Mouse (Mus musculus): Measurements from ENCODE around the gene Zfp568. TPM values are rescaled to one million over a fixed set of nuclear protein-coding genes. Genes with fewer than 3 reads are reported as not detected.

The Zfp568 gene
- total RNA-seq, 1 experiment from 2014 or later: 27.2 TPM

- ATAC-seq (replicated peaks; ENCODE audit: low read depth, poor library complexity, severe bottlenecking): no peak
Observed at GRCm38 (mm10) chr7:30034331-30034730, 50.6 kb downstream of the Zfp568 start.

- ATAC-seq (replicated peaks; ENCODE audit: low read depth, poor library complexity, severe bottlenecking): no peak
Observed at GRCm38 (mm10) chr7:30044354-30044753, 60.6 kb downstream of the Zfp568 start.

GRCm38 (mm10) chr7:30048126-30048525, 64.4 kb downstream of the Zfp568 start:
- no peak for ATAC-seq (replicated peaks; ENCODE audit: low read depth, poor library complexity, severe bottlenecking)

- ATAC-seq (replicated peaks; ENCODE audit: low read depth, poor library complexity, severe bottlenecking): peak; percentile 100
Observed at GRCm38 (mm10) chr7:30050882-30051548, 67.3 kb downstream of the Zfp568 start, which contains the start of gene Zfp14. TSS of gene Zfp14 (minus strand) at chr7:30051380.

- ATAC-seq (replicated peaks; ENCODE audit: low read depth, poor library complexity, severe bottlenecking): no peak
Observed at GRCm38 (mm10) chr7:30053591-30053990, 69.8 kb downstream of the Zfp568 start.

GRCm38 (mm10) chr7:30060341-30060740, 76.6 kb downstream of the Zfp568 start:
- ATAC-seq (replicated peaks; ENCODE audit: low read depth, poor library complexity, severe bottlenecking): no peak

- ATAC-seq (replicated peaks; ENCODE audit: low read depth, poor library complexity, severe bottlenecking): 0 out of 2 replicates have a peak, but pooled peaks have one; percentile 42
Observed at GRCm38 (mm10) chr7:30062478-30062877, 78.7 kb downstream of the Zfp568 start.

- no peak for ATAC-seq (replicated peaks; ENCODE audit: low read depth, poor library complexity, severe bottlenecking)
Observed at GRCm38 (mm10) chr7:30064622-30065021, 80.9 kb downstream of the Zfp568 start.

- peak; percentile 96 for ATAC-seq (replicated peaks; ENCODE audit: low read depth, poor library complexity, severe bottlenecking)
Observed at GRCm38 (mm10) chr7:30072146-30073028, 88.6 kb downstream of the Zfp568 start, which contains the start of gene Zfp82. TSS of gene Zfp82 (minus strand) at chr7:30072900.

Other genes starting within 250 kb of the Zfp568 start
- 22.0 and 26.1 TPM in 2 replicates for gene Zfp84, start 215.4 kb upstream of the Zfp568 start, total RNA-seq (2017)
- gene Zfp30, start 200.0 kb upstream of the Zfp568 start, total RNA-seq (2017): 2.4 TPM in 1 of 2 replicates, not detected in the other
- gene Zfp790, start 167.8 kb upstream of the Zfp568 start, total RNA-seq (2017): 7.8 and 13.8 TPM in 2 replicates
- gene Zfp940, start 130.3 kb upstream of the Zfp568 start, total RNA-seq (2017): 5.4 and 8.4 TPM in 2 replicates
- gene Zfp420, start 124.0 kb upstream of the Zfp568 start, total RNA-seq (2017): 4.0 and 4.2 TPM in 2 replicates
- gene Zfp27, start 77.4 kb upstream of the Zfp568 start, total RNA-seq (2017): 11.6 and 14.1 TPM in 2 replicates
- 1.2 and 3.8 TPM in 2 replicates for gene Zfp383, start 75.7 kb upstream of the Zfp568 start, total RNA-seq (2017)
- gene Zfp74, start 29.9 kb upstream of the Zfp568 start, total RNA-seq (2017): 9.2 and 10.4 TPM in 2 replicates
- gene Zfp14, start 67.4 kb downstream of the Zfp568 start, total RNA-seq (2017): 0.82 and 2.9 TPM in 2 replicates
- 3.1 and 6.7 TPM in 2 replicates for gene Zfp82, start 88.9 kb downstream of the Zfp568 start, total RNA-seq (2017)
- gene Gm26920, start 106.5 kb downstream of the Zfp568 start, total RNA-seq (2017): 0.10 TPM in 1 of 2 replicates, not detected in the other
- 5.0 and 6.2 TPM in 2 replicates for gene Zfp566, start 106.6 kb downstream of the Zfp568 start, total RNA-seq (2017)
- 33.5 and 37.5 TPM in 2 replicates for gene Zfp260, start 110.8 kb downstream of the Zfp568 start, total RNA-seq (2017)
- gene Zfp382, start 138.0 kb downstream of the Zfp568 start, total RNA-seq (2017): 5.1 and 6.8 TPM in 2 replicates
- 113 and 122 TPM in 2 replicates for gene Zfp146, start 185.8 kb downstream of the Zfp568 start, total RNA-seq (2017)
- gene Cox7a1, start 200.2 kb downstream of the Zfp568 start, total RNA-seq (2017): not detected in 2 replicates
- gene Capns1, start 214.9 kb downstream of the Zfp568 start, total RNA-seq (2017): 116 and 136 TPM in 2 replicates
- 37.3 and 65.1 TPM in 2 replicates for gene Polr2i, start 248.0 kb downstream of the Zfp568 start, total RNA-seq (2017)
- gene Tbcb, start 248.3 kb downstream of the Zfp568 start, total RNA-seq (2017): 40.5 TPM in 2 replicates

All from common myeloid progenitor, adult 5-6 weeks (primary cell).